Mouse (Mus musculus): Measurements from ENCODE around the gene Rpl7l1. TPM values are rescaled to one million over a fixed set of nuclear protein-coding genes. Genes with fewer than 3 reads are reported as not detected.
A peak's percentile ranks its signal among the peaks of the same experiment; 100 is the strongest.
"Not testable (repeated sequence)": the region's sequence is repeated elsewhere in the genome, so short reads cannot be mapped to it uniquely, and the experiment has no call there.

Gene Rpl7l1
- polyA plus RNA-seq, 1 experiment from 2014 or later, result 78.4 TPM

- not testable (repeated sequence) for H3K36me3 ChIP-seq (ENCODE audit: control insufficient read depth, insufficient read depth, low read length); ATAC-seq; H3K27ac ChIP-seq (ENCODE audit: low read length); H3K9ac ChIP-seq (ENCODE audit: low read depth, low read length); H3K27me3 ChIP-seq (ENCODE audit: control insufficient read depth, insufficient read depth, low read depth, low read length); H3K4me2 ChIP-seq (ENCODE audit: low read length); H3K4me3 ChIP-seq (ENCODE audit: low read depth, low read length); H3K9me3 ChIP-seq (replicated peaks; ENCODE audit: control insufficient read depth, low read length, poor library complexity, severe bottlenecking); H3K4me1 ChIP-seq (ENCODE audit: control insufficient read depth, insufficient read depth, low read length)
- WGBS, result 53% methylated on average over 2 of the region's 2 CpGs
These were observed 5.5 kb upstream of the Rpl7l1 start for GRCm38 (mm10) chr17:46787974-46788373.

- ATAC-seq, result no peak
- Histone ChIP-seq H3K4me1 (ENCODE audit: control insufficient read depth, insufficient read depth, low read length) (no peaks in the 10 kb centered on the region), H3K27ac (ENCODE audit: low read length) (no peak overlapping the region), H3K9ac (ENCODE audit: low read depth, low read length) (no peak overlapping the region), H3K27me3 (ENCODE audit: control insufficient read depth, insufficient read depth, low read depth, low read length) (no peaks in the 10 kb centered on the region), H3K36me3 (ENCODE audit: control insufficient read depth, insufficient read depth, low read length) (no peaks in the 10 kb centered on the region), H3K9me3 (replicated peaks; ENCODE audit: control insufficient read depth, low read length, poor library complexity, severe bottlenecking) (0 out of 2 replicates have a peak, but pooled peaks cover 2% of the 10 kb centered on the region), H3K4me3 (ENCODE audit: low read depth, low read length) (no peak overlapping the region), H3K4me2 (ENCODE audit: low read length) (no peak overlapping the region)
- WGBS, result 92% methylated on average over 5 of the region's 5 CpGs
These were observed 4.5 kb upstream of the Rpl7l1 start for GRCm38 (mm10) chr17:46786952-46787351.

GRCm38 (mm10) chr17:46783222-46783565 is 722 bp upstream of the Rpl7l1 start:
- H3K27ac ChIP-seq (ENCODE audit: low read length), result no peak overlapping the region
- ATAC-seq, result peak; percentile 26
- peak overlapping the region; percentile 69 for H3K4me3 ChIP-seq (ENCODE audit: low read depth, low read length)
- H3K9me3 ChIP-seq (replicated peaks; ENCODE audit: control insufficient read depth, low read length, poor library complexity, severe bottlenecking), result no peaks in the 10 kb centered on the region
- WGBS, result 79% methylated on average over 2 of the region's 2 CpGs
- no peak overlapping the region for H3K9ac ChIP-seq (ENCODE audit: low read depth, low read length)
- peak overlapping the region; percentile 52 for H3K4me2 ChIP-seq (ENCODE audit: low read length)
- peaks cover 7% of the 10 kb centered on the region for H3K4me1 ChIP-seq (ENCODE audit: control insufficient read depth, insufficient read depth, low read length)
- H3K27me3 ChIP-seq (ENCODE audit: control insufficient read depth, insufficient read depth, low read depth, low read length), result no peaks in the 10 kb centered on the region
- peaks cover 19% of the 10 kb centered on the region for H3K36me3 ChIP-seq (ENCODE audit: control insufficient read depth, insufficient read depth, low read length)

GRCm38 (mm10) chr17:46781876-46782275 is 596 bp downstream of the Rpl7l1 start:
- no peak for ATAC-seq
- Histone ChIP-seq H3K9ac (ENCODE audit: low read depth, low read length) (peak overlapping the region; percentile 81), H3K4me3 (ENCODE audit: low read depth, low read length) (peak overlapping the region; percentile 69), H3K4me2 (ENCODE audit: low read length) (peak overlapping the region; percentile 83), H3K27ac (ENCODE audit: low read length) (peak overlapping the region; percentile 88), H3K36me3 (ENCODE audit: control insufficient read depth, insufficient read depth, low read length) (peaks cover 27% of the 10 kb centered on the region), H3K9me3 (replicated peaks; ENCODE audit: control insufficient read depth, low read length, poor library complexity, severe bottlenecking) (no peaks in the 10 kb centered on the region), H3K4me1 (ENCODE audit: control insufficient read depth, insufficient read depth, low read length) (peaks cover 7% of the 10 kb centered on the region), H3K27me3 (ENCODE audit: control insufficient read depth, insufficient read depth, low read depth, low read length) (no peaks in the 10 kb centered on the region)
- WGBS, result 4% methylated on average over 11 of the region's 11 CpGs

- no peak for ATAC-seq
- Histone ChIP-seq H3K27me3 (ENCODE audit: control insufficient read depth, insufficient read depth, low read depth, low read length) (no peaks in the 10 kb centered on the region), H3K36me3 (ENCODE audit: control insufficient read depth, insufficient read depth, low read length) (peaks cover 27% of the 10 kb centered on the region), H3K9ac (ENCODE audit: low read depth, low read length) (no peak overlapping the region), H3K9me3 (replicated peaks; ENCODE audit: control insufficient read depth, low read length, poor library complexity, severe bottlenecking) (no peaks in the 10 kb centered on the region), H3K4me3 (ENCODE audit: low read depth, low read length) (no peak overlapping the region), H3K27ac (ENCODE audit: low read length) (no peak overlapping the region), H3K4me1 (ENCODE audit: control insufficient read depth, insufficient read depth, low read length) (peaks cover 16% of the 10 kb centered on the region), H3K4me2 (ENCODE audit: low read length) (no peak overlapping the region)
- 88% methylated on average over 3 of the region's 3 CpGs for WGBS
These were observed 6.4 kb downstream of the Rpl7l1 start for GRCm38 (mm10) chr17:46776087-46776486.

GRCm38 (mm10) chr17:46775070-46775469 is 7.4 kb downstream of the Rpl7l1 start:
- Histone ChIP-seq H3K9ac (ENCODE audit: low read depth, low read length) (no peak overlapping the region), H3K4me1 (ENCODE audit: control insufficient read depth, insufficient read depth, low read length) (peaks cover 15% of the 10 kb centered on the region), H3K4me2 (ENCODE audit: low read length) (no peak overlapping the region), H3K27me3 (ENCODE audit: control insufficient read depth, insufficient read depth, low read depth, low read length) (no peaks in the 10 kb centered on the region), H3K4me3 (ENCODE audit: low read depth, low read length) (no peak overlapping the region), H3K9me3 (replicated peaks; ENCODE audit: control insufficient read depth, low read length, poor library complexity, severe bottlenecking) (no peaks in the 10 kb centered on the region), H3K36me3 (ENCODE audit: control insufficient read depth, insufficient read depth, low read length) (peaks cover 21% of the 10 kb centered on the region), H3K27ac (ENCODE audit: low read length) (no peak overlapping the region)
- whole genome bisulfite sequencing, result 92% methylated on average over 9 of the region's 9 CpGs
- ATAC-seq, result no peak

GRCm38 (mm10) chr17:46774131-46774472 is 8.4 kb downstream of the Rpl7l1 start:
- H3K9ac ChIP-seq (ENCODE audit: low read depth, low read length), result no peak overlapping the region
- WGBS, result 29% methylated on average over 2 of the region's 2 CpGs
- H3K4me2 ChIP-seq (ENCODE audit: low read length), result peak overlapping the region; percentile 91; the same call in 1 of the 2 replicates
- no peaks in the 10 kb centered on the region for H3K9me3 ChIP-seq (replicated peaks; ENCODE audit: control insufficient read depth, low read length, poor library complexity, severe bottlenecking)
- H3K27me3 ChIP-seq (ENCODE audit: control insufficient read depth, insufficient read depth, low read depth, low read length), result no peaks in the 10 kb centered on the region
- peaks cover 17% of the 10 kb centered on the region for H3K36me3 ChIP-seq (ENCODE audit: control insufficient read depth, insufficient read depth, low read length)
- H3K4me1 ChIP-seq (ENCODE audit: control insufficient read depth, insufficient read depth, low read length), result peaks cover 15% of the 10 kb centered on the region
- H3K27ac ChIP-seq (ENCODE audit: low read length), result no peak overlapping the region
- H3K4me3 ChIP-seq (ENCODE audit: low read depth, low read length), result no peak overlapping the region
- no peak for ATAC-seq

GRCm38 (mm10) chr17:46773278-46774130 is 9.0 kb downstream of the Rpl7l1 start:
- 8% methylated on average over 19 of the region's 20 CpGs for WGBS
- Histone ChIP-seq H3K4me2 (ENCODE audit: low read length) (peak overlapping the region; percentile 91), H3K27ac (ENCODE audit: low read length) (peak overlapping the region; percentile 82), H3K9ac (ENCODE audit: low read depth, low read length) (peak overlapping the region; percentile 87), H3K4me3 (ENCODE audit: low read depth, low read length) (peak overlapping the region; percentile 85), H3K4me1 (ENCODE audit: control insufficient read depth, insufficient read depth, low read length) (peaks cover 15% of the 10 kb centered on the region), H3K36me3 (ENCODE audit: control insufficient read depth, insufficient read depth, low read length) (peaks cover 11% of the 10 kb centered on the region), H3K27me3 (ENCODE audit: control insufficient read depth, insufficient read depth, low read depth, low read length) (no peaks in the 10 kb centered on the region), H3K9me3 (replicated peaks; ENCODE audit: control insufficient read depth, low read length, poor library complexity, severe bottlenecking) (no peaks in the 10 kb centered on the region)
- ATAC-seq, result 0 out of 2 replicates have a peak, but pooled peaks have one; percentile 9

- ATAC-seq, result peak; percentile 94
- peak within 1 kb of the TSS; percentile 91 for H3K4me2 ChIP-seq (ENCODE audit: low read length)
- under 1% methylated on average over 50 of the region's 50 CpGs for WGBS
- peak within 1 kb of the TSS; percentile 82 for H3K27ac ChIP-seq (ENCODE audit: low read length)
- H3K9ac ChIP-seq (ENCODE audit: low read depth, low read length), result peak within 1 kb of the TSS; percentile 87
- H3K4me1 ChIP-seq (ENCODE audit: control insufficient read depth, insufficient read depth, low read length), result peaks cover 15% of the 10 kb centered on the region
- no peaks in the 10 kb centered on the region for H3K27me3 ChIP-seq (ENCODE audit: control insufficient read depth, insufficient read depth, low read depth, low read length)
- H3K36me3 ChIP-seq (ENCODE audit: control insufficient read depth, insufficient read depth, low read length), result peaks cover 6% of the 10 kb centered on the region
- H3K4me3 ChIP-seq (ENCODE audit: low read depth, low read length), result peak within 1 kb of the TSS; percentile 85
- H3K9me3 ChIP-seq (replicated peaks; ENCODE audit: control insufficient read depth, low read length, poor library complexity, severe bottlenecking), result no peaks in the 10 kb centered on the region
These were observed 9.8 kb downstream of the Rpl7l1 start, which contains the start of gene 2310039H08Rik for GRCm38 (mm10) chr17:46772404-46773277. Gene 2310039H08Rik, plus strand, starts transcription at chr17:46772635.
